Mouse (Mus musculus) neural tube, embryonic 10.5 days (tissue): ENCODE measurements at regions not wholly inside any gene's neighbourhood (a gene's known extent, or its start where the extent isn't known, plus 50 kb on each side); places are given as distances from the start of the nearest gene placed in this dataset.

Experiments used
- DNase-seq: peaks from one replicate; pipeline ENCODE4 v3.0.0-alpha.2; 2017; ENCODE audit warnings: low spot score; ENCODE audit errors: extremely low spot score

- DNase-seq: no peak
Observed at GRCm38 (mm10) chr15:32061573-32061972, 115.5 kb upstream of the Tas2r119 start.

- DNase-seq: no peak
Observed at GRCm38 (mm10) chr15:32082109-32082508, 95.0 kb upstream of the Tas2r119 start.

GRCm38 (mm10) chr15:32093889-32094288 is 83.2 kb upstream of the Tas2r119 start:
- no peak for DNase-seq

GRCm38 (mm10) chr15:32095554-32095953 is 81.5 kb upstream of the Tas2r119 start:
- DNase-seq: no peak

- DNase-seq: no peak
Observed at GRCm38 (mm10) chr15:32110659-32111058, 66.4 kb upstream of the Tas2r119 start.
